In the genomic region with DNA sequence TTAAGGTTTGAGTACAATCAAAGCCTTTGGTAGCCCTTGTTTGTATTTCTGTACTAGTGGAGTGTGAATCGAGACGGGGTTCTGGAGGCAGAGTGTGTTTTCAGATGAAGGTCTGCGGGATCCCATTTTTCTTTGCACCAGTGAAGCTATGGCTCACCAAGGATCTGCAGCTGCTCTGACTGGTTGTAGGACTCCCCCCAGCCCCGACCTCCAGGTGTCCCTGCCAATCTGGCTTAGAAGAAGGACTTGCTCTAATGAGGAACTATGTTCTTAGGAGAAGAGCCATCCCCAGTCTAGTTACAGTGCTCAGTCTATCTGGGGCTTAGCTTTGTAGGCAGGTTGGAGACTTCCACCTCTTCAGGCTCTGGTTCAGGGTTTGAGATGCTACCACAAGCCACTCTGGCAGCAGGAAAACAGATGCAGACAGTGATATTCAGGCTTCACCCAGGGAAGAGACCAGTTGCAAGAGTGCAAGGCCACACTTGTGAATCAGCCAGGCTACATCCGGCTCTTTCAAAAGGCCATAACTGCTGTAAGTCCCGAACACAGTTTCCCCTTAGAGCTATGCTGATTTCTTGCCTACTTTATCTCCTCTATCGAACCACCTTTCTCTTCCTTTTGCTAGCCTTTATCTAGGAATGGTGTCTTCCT, we compare ENCODE assay signal across 14 mouse cellular contexts.
"Had no signal": no experiment of that assay in that cellular context is flagged by ENCODE, and none has a peak within 500 bp of the region (broad histone marks: within the 10 kb centered on the region; RNA-seq: fewer than 3 reads in every experiment).

No protein-coding gene starts in this region.

- H3K9ac ChIP-seq: liver, embryonic 13.5 days; midbrain, embryonic 13.5 days had no signal

- H3K4me3 ChIP-seq: layer of hippocampus, adult 2 months; left cerebral cortex, adult 2 months; liver, embryonic 13.5 days; midbrain, embryonic 10.5 days; midbrain, embryonic 13.5 days had no signal

- H3K27me3 ChIP-seq: liver, embryonic 13.5 days had no signal

- H3K9me3 ChIP-seq: liver, embryonic 13.5 days; midbrain, embryonic 10.5 days; midbrain, embryonic 13.5 days had no signal

- DNase-seq: kidney, postnatal 25 days; layer of hippocampus, adult 9-11 months; liver, embryonic 13.5 days; lung, adult 2 months; lung, postnatal 14 days; lung, postnatal 4 days; thymus, adult 2 months; thymus, postnatal 14 days had no signal

- ATAC-seq: midbrain, embryonic 13.5 days; midbrain, embryonic 16.5 days had no signal

- H3K27ac ChIP-seq: kidney, postnatal 0 days; layer of hippocampus, adult 2 months; left cerebral cortex, adult 2 months; liver, embryonic 13.5 days; midbrain, embryonic 10.5 days; midbrain, embryonic 13.5 days had no signal

- H3K36me3 ChIP-seq: liver, embryonic 13.5 days; midbrain, embryonic 10.5 days; midbrain, embryonic 13.5 days had no signal

- H3K4me2 ChIP-seq: liver, embryonic 13.5 days; midbrain, embryonic 13.5 days had no signal
